Mouse (Mus musculus) heart, embryonic 16.5 days (tissue): ENCODE results near the gene Ndufb10. TPM values are rescaled to one million over a fixed set of nuclear protein-coding genes. Genes with fewer than 3 reads are reported as not detected.
"Not testable (repeated sequence)": the region's sequence is repeated elsewhere in the genome, so short reads cannot be mapped to it uniquely, and the experiment has no call there.

Experiments
- ATAC-seq: fragments of 200-750 bp; cut with Nextera tagmentation; replicated peaks from 2 replicates; pipeline ENCODE4 v1.8.0; 2017; ENCODE audit warnings: moderate number of reproducible peaks; ENCODE audit not compliant: insufficient read depth, low FRiP score; ENCODE audit errors: extremely low read depth
- H3K27ac ChIP-seq: fragments of 300-500 bp; sonication (generic); 2 replicates; pipeline ENCODE4 v1.5.1; 2014; ENCODE audit warnings: mild to moderate bottlenecking, low read length, control low read depth, moderate library complexity
- H3K27me3 ChIP-seq: fragments of 300-500 bp; sonication (generic); 2 replicates; pipeline ENCODE4 v1.6.1; 2014; ENCODE audit warnings: low read length, mixed read lengths; ENCODE audit not compliant: control insufficient read depth, insufficient read depth
- H3K36me3 ChIP-seq: fragments of 300-500 bp; sonication (generic); 2 replicates; pipeline ENCODE4 v1.6.1; 2014; ENCODE audit not compliant: control insufficient read depth, insufficient read depth
- H3K4me1 ChIP-seq: fragments of 300-500 bp; sonication (generic); 2 replicates; pipeline ENCODE4 v1.6.1; 2014; ENCODE audit warnings: low read length, mixed read lengths; ENCODE audit not compliant: control insufficient read depth, insufficient read depth
- H3K4me2 ChIP-seq: fragments of 300-500 bp; sonication (generic); 2 replicates; pipeline ENCODE4 v1.6.1; 2014; ENCODE audit warnings: low read depth, mild to moderate bottlenecking, control low read depth, low read length
- H3K4me3 ChIP-seq: fragments of 300-500 bp; sonication (generic); 2 replicates; pipeline ENCODE4 v1.5.1; 2014; ENCODE audit warnings: mild to moderate bottlenecking, control low read depth, low read length
- H3K9ac ChIP-seq: fragments of 300-500 bp; sonication (generic); 2 replicates; pipeline ENCODE4 v1.6.1; 2014; ENCODE audit warnings: low read length, control low read depth
- H3K9me3 ChIP-seq: fragments of 300-500 bp; sonication (generic); replicated peaks from 2 replicates; pipeline ENCODE4 v1.6.1; 2016; ENCODE audit warnings: low read length; ENCODE audit not compliant: control insufficient read depth
- WGBS: fragments of 180-500 bp; shearing (Covaris S2); extraction: QIAGEN DNeasy Blood & Tissue Kit; methylation state at CpG from one replicate; pipeline ENCODE4 v1.1.7; 2014; 5-methylcytosine and 5-hydroxymethylcytosine counted together
- polyA plus RNA-seq: library from polyadenylated mRNA; unstranded; fragments of >200 nt; fragmentation: Nextera tagmentation; extraction: Ambion mirVana; gene quantifications from 2 replicates; pipeline ENCODE4 v1.2.1, GENCODE M21; 2015

Gene Ndufb10
- polyA plus RNA-seq, 1 experiment from 2014 or later, result 615 TPM

DNA sequence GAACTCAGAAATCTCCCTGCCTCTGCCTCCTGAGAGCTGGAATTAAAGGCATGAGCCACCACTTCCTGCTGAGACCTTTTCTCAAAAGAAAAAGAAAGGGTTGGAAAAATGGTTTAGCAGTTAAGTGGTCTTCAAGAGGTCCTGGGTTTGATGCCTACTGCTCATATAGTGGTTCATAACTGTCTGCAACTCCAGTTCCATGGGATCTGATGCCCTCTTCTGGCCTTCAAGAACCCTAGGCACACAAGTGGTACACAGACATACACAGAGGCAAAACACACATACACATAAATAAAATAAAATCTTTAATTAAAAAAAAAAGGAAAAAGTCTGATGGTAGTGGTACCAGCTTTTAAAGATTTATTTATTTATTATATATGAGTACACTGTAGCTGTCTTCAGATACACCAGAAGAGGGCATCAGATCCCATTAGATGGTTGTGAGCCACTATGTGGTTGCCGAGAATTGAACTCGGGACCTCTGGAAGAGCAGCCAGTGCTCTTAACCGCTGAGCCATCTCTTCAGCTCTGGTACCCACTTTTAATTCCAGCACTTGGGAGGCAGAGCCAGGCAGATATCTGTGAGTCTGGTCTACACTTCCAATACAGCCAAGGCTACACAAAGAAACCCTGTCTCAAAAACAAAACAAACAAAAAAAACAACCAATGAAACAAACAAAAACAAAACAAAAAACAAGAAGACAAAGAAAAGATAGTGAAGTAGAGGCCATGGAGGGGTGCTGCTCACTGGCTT lies 1.5 kb upstream of the Ndufb10 start:
- 64% methylated on average over 3 of the region's 3 CpGs for WGBS
- ATAC-seq, result no peak

DNA sequence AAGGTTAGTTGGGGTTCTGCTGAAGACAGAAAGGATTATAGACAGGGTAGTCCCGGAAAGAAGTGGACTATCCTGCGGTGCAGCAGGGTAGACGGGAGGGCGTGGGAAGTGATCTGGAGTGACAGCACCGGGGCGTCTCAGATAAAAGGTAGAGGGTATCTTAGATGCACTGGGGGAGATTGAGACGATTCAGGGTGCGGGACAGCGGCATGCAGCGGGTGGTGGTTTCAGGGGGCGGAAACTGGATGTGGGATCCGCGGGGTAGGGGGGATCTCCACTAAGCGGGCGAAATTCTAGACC lies 447 bp downstream of the Ndufb10 start:
- no peak; the same call in 1 of the 2 replicates for ATAC-seq
- peaks cover 24% of the 10 kb centered on the region for H3K4me1 ChIP-seq
- peaks cover 13% of the 10 kb centered on the region for H3K36me3 ChIP-seq
- peak overlapping the region; percentile 97 for H3K27ac ChIP-seq
- H3K9ac ChIP-seq, result peak overlapping the region; percentile 99
- under 1% methylated on average over 15 of the region's 15 CpGs for WGBS
- H3K4me3 ChIP-seq, result peak overlapping the region; percentile 96
- peak overlapping the region; percentile 67 for H3K4me2 ChIP-seq
- H3K27me3 ChIP-seq, result no peaks in the 10 kb centered on the region
- H3K9me3 ChIP-seq, result no peaks in the 10 kb centered on the region

More for the DNA sequence above, 1.5 kb upstream of the Ndufb10 start:
- Histone ChIP-seq H3K27ac (no peak overlapping the region), H3K9ac (no peak overlapping the region), H3K36me3 (peaks cover 13% of the 10 kb centered on the region), H3K4me1 (peaks cover 23% of the 10 kb centered on the region), H3K27me3 (no peaks in the 10 kb centered on the region), H3K4me2 (no peak overlapping the region), H3K9me3 (no peaks in the 10 kb centered on the region), H3K4me3 (no peak overlapping the region)

GRCm38 (mm10) chr17:24723122-24723880 lies 977 bp downstream of the Ndufb10 start:
- peak overlapping the region; percentile 67 for H3K4me2 ChIP-seq
- WGBS, result 1% methylated on average over 12 of the region's 12 CpGs
- H3K4me3 ChIP-seq, result peak overlapping the region; percentile 96
- H3K27me3 ChIP-seq, result no peaks in the 10 kb centered on the region
- no peaks in the 10 kb centered on the region for H3K9me3 ChIP-seq
- no peak for ATAC-seq
- H3K36me3 ChIP-seq, result peaks cover 13% of the 10 kb centered on the region
- H3K4me1 ChIP-seq, result peaks cover 26% of the 10 kb centered on the region
- H3K27ac ChIP-seq, result peak overlapping the region; percentile 97
- peak overlapping the region; percentile 99 for H3K9ac ChIP-seq

DNA sequence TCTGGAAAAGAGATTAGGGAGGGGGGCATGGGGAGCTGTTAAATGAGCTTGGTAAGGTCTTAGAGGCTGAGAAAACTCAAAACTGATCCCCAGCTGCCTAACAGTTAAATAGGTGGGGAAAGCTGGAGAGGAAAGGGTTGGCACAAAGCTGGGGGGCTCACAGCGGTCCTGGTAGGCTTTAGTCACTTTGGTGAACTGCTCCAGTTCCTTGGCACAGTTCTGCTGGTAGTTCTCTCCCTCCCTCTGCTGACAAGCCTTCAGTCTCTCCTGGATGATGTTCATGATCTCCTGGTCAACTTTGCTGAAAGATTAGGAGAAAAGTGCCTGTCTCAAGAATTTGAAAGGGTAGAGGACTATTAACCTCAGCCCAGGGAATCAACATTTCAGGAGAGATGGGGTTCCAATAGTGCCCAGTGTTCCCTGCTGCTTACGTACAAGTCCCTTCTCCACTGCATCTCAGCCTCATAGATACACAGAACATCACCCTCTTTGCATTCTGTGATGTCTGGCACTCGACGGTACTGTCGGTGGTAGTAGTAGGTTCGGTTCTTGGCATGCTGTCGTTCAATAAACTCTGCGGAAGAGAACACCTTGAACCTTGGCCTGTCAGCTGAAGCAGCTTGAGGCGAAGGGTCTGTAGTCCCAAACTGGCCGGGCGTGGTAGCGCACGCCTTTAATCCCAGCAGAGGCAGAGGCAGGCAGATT lies 1.9 kb downstream of the Ndufb10 start:
- H3K27me3 ChIP-seq, result no peaks in the 10 kb centered on the region
- no peak overlapping the region for H3K27ac ChIP-seq
- 34% methylated on average over 13 of the region's 13 CpGs for WGBS
- no peaks in the 10 kb centered on the region for H3K9me3 ChIP-seq
- H3K9ac ChIP-seq, result peak overlapping the region; percentile 43
- H3K4me3 ChIP-seq, result no peak overlapping the region; the same call in 1 of the 2 replicates
- peak overlapping the region; percentile 67 for H3K4me2 ChIP-seq
- ATAC-seq, result no peak
- peaks cover 13% of the 10 kb centered on the region for H3K36me3 ChIP-seq
- H3K4me1 ChIP-seq, result peaks cover 26% of the 10 kb centered on the region

GRCm38 (mm10) chr17:24721383-24721955 lies 2.8 kb downstream of the Ndufb10 start:
- not testable (repeated sequence) for H3K27ac ChIP-seq, ATAC-seq, H3K27me3 ChIP-seq, H3K9me3 ChIP-seq
- H3K36me3 ChIP-seq, result peaks cover 13% of the 10 kb centered on the region
- peaks cover 26% of the 10 kb centered on the region for H3K4me1 ChIP-seq
- 32% methylated on average over 7 of the region's 7 CpGs for WGBS
- H3K4me3 ChIP-seq, result peak overlapping the region; percentile 90
- peak overlapping the region; percentile 77 for H3K4me2 ChIP-seq
- peak overlapping the region; percentile 41 for H3K9ac ChIP-seq

GRCm38 (mm10) chr17:24720616-24721015 lies 3.7 kb downstream of the Ndufb10 start:
- Histone ChIP-seq H3K4me2 (peak overlapping the region; percentile 77), H3K36me3 (peaks cover 13% of the 10 kb centered on the region), H3K27ac (peak overlapping the region; percentile 79), H3K4me1 (peaks cover 26% of the 10 kb centered on the region), H3K9ac (peak overlapping the region; percentile 77), H3K4me3 (peak overlapping the region; percentile 90)
- not testable (repeated sequence) for H3K27me3 ChIP-seq, H3K9me3 ChIP-seq, ATAC-seq
- under 1% methylated on average over 11 of the region's 11 CpGs for WGBS

- WGBS, result under 1% methylated on average over 61 of the region's 61 CpGs
- Histone ChIP-seq H3K27ac (peak overlapping the region; percentile 90), H3K36me3 (peaks cover 13% of the 10 kb centered on the region), H3K4me1 (peaks cover 26% of the 10 kb centered on the region), H3K9me3 (no peaks in the 10 kb centered on the region), H3K27me3 (no peaks in the 10 kb centered on the region), H3K4me3 (peak overlapping the region; percentile 90), H3K9ac (peak overlapping the region; percentile 95), H3K4me2 (peak overlapping the region; percentile 77)
- peak; percentile 97 for ATAC-seq
These were observed 4.6 kb downstream of the Ndufb10 start for GRCm38 (mm10) chr17:24719494-24720222.

GRCm38 (mm10) chr17:24718938-24719337 lies 5.3 kb downstream of the Ndufb10 start:
- H3K36me3 ChIP-seq, result peaks cover 13% of the 10 kb centered on the region
- H3K9ac ChIP-seq, result peak overlapping the region; percentile 95
- H3K4me3 ChIP-seq, result peak overlapping the region; percentile 90
- H3K27me3 ChIP-seq, H3K9me3 ChIP-seq, H3K27ac ChIP-seq, ATAC-seq: not testable (repeated sequence)
- H3K4me2 ChIP-seq, result peak overlapping the region; percentile 69
- WGBS, result 59% methylated on average over 5 of the region's 5 CpGs
- H3K4me1 ChIP-seq, result peaks cover 26% of the 10 kb centered on the region
